Mouse (Mus musculus): ENCODE data around the gene Tenm2.
A peak's percentile ranks its signal among the peaks of the same experiment; 100 is the strongest.

Tenm2 gene

GRCm38 (mm10) chr11:36277903-36278215, 957.9 kb downstream of the Tenm2 start:
- no peak for DNase-seq (ENCODE audit: low spot score in 2 of 2)

DNA sequence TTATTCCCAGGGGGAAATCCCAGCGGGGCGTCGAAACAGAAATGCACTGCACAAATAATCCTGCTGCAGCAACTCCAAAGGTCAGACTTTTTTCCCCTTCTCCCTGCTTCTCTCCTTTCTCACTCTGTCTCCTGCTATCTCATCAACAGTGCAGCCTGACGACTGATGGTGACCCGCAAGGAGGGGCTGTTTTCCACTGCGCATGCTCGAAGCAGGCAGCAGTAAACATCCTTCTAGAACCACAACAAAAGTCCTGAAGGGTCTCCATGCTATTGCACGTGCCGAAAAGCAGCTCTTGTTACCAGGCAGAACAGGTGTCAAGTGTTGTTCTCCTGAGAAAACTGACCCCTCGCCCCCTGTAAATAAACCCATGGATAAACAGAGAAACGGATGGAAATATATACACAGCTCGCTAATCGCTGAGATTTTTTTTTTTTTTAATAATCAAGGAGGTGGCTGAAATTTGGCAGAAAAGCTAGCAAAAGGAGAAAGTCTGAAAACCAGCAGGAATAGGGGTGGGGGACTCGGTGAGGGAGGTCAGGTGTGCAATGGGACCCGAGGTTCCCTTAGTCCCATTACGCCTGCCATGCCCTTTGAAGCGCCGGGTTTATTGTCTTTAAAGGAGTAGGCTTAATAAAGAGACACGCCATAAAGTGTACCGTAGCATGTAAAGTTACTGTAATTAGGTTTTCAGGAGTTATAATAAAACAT, 958.4 kb downstream of the Tenm2 start:
- no peak for DNase-seq (ENCODE audit: low spot score in 2 of 2)

DNA sequence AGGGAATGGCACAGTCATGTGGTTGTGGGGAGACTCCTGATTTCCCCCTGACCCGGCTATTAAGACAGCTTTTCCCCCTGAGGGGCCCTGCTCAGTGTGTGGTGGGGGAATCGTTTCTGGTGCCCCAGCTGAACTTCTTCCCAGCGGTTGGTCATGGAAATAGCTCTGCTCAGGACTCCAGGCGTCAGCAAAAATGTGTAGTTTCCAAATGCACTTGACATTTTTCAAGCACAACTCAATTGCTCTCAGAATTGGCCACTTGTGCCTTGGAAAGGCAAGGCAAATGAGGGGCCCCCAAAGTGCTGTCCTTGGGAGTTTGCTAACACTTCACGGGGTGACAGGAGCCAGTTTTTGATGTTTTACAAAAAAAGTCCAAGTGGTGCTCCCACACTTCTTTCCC, 959.7 kb downstream of the Tenm2 start:
- no peak for DNase-seq (ENCODE audit: low spot score in 2 of 2)

DNA sequence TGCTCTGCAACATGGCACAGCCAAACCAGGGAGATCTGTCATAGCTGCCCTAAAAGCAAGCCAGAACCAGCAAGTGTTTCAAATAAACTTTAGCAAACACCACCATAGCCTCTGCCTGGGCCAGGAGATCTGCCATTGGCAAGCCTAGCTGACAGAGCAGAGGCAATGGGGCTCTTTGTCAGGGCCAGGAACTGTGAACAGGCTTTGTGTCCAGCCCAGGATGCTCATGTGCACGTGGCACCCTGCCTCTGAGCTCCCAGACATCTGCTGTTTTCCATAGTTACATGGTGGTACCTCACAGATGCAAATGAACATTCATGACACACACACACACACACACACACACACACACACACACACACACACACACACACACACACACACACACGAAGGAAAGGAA, 963.6 kb downstream of the Tenm2 start:
- DNase-seq (ENCODE audit: low spot score in 2 of 2) = no peak

DNA sequence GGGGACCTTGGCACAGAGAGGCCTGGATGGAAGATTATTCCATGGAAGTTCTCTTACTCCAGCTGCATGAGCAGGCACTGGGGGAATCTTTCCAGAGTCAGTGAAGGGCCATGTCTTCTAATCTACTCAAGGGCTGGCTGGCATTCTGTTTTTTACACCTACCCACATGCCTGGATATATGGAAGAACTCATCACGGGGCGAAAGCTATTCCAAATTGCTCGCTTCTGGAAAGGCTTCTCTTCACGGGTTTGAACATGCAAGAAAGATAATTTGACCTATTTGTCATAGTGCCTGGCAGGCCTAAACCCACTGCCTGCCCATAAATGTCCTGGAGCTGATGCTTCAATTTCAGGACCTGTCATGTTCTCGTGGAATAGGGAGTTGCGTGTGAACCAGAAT, 965.8 kb downstream of the Tenm2 start:
- no peak for DNase-seq (ENCODE audit: low spot score in 2 of 2)

- no peak for DNase-seq (ENCODE audit: low spot score in 2 of 2)
Observed at GRCm38 (mm10) chr11:36264776-36265466, 970.8 kb downstream of the Tenm2 start.

- DNase-seq (ENCODE audit: low spot score in 2 of 2) = no peak
Observed at GRCm38 (mm10) chr11:36263840-36264239, 971.9 kb downstream of the Tenm2 start.

DNA sequence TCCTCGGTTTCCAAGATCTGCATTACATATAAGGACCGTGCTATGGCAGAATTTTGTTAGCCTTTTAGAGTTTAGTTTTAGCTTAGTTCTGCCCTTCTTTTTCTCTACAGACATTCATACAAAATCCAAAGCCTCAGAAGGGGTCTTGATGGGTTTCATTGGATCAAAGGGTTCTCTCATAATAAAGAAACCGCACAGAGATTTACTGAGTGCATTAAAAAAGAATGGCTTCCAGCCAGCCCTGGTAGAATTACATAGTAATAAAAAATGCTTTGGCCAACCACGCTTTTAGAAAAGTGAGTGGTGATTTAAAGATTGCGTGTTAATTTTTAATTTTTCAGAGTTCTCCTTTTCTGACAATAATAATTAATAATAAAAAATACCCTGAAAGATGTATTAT, 978.6 kb downstream of the Tenm2 start:
- no peak for DNase-seq (ENCODE audit: low spot score in 2 of 2)

- DNase-seq (ENCODE audit: low spot score in 2 of 2) = peak in 1 of 2 experiments; percentile 21
Observed at GRCm38 (mm10) chr11:36256747-36257146, 979.0 kb downstream of the Tenm2 start.

GRCm38 (mm10) chr11:36254019-36254418, 981.7 kb downstream of the Tenm2 start:
- DNase-seq (ENCODE audit: low spot score in 2 of 2) = no peak

GRCm38 (mm10) chr11:36250111-36250510, 985.7 kb downstream of the Tenm2 start:
- no peak for DNase-seq (ENCODE audit: low spot score in 2 of 2)

DNA sequence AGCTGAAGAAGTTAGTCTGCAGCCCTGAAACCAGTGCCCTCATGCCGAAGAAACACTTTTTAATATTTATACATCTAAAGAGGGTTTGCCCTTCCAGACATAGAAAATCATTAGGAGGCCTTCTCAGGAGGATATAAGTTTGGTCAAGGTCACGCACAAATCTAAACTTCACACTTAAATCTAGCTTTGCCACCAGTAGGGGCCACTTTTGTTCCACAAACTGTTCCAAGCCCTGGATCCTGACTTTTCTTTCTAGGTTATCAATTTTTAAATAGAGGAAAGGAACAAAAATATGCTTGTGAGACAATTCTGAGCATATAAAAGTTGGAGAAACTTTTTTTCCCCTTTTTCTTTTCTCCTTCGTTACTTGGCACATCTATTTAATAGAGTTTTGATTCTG, 989.6 kb downstream of the Tenm2 start:
- no peak for DNase-seq (ENCODE audit: low spot score in 2 of 2)

DNA sequence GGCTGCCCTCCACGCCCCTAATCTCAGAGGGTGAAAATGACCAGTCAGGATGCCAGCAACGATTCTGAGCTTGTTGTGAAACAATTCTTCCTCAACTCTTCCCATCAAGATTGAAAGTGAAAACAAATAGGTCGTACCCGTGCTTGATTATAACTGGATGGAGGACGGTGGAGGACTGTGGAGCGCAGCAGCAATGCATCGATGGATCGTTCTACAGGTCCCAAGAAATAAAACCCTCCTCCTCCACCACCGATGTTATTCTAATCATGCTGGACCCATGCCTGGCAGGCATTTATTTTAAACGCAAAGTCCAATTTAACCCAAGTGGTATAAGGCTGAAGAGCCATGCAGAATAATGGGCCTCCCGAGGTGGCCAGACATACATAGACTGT, 991.3 kb downstream of the Tenm2 start:
- DNase-seq (ENCODE audit: low spot score in 2 of 2) = no peak

GRCm38 (mm10) chr11:36243747-36244490, 991.8 kb downstream of the Tenm2 start:
- DNase-seq (ENCODE audit: low spot score in 2 of 2) = peak; percentile 44 to 63

DNA sequence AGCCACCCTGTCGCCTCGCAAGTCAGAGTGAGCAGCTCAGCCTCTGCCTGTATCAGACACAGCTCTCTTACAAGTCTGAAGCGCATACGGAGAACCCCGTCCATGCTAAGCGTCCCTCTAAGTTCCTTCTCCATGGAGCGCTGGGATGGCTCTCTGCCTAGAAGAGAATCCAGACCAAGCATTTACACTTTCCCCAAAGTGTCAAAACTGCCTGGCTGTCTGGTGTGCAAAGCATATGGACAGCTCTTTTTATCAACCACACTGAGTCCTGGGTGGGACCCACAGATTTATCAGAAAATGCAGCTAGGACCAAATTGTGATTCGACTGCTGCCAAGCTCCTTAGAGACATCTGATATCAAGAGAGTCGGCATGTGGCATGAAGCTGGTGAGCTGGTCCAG, 996.9 kb downstream of the Tenm2 start:
- DNase-seq (ENCODE audit: low spot score in 2 of 2) = peak in 1 of 2 experiments; percentile 53

- no peak for DNase-seq (ENCODE audit: low spot score in 2 of 2)
Observed at GRCm38 (mm10) chr11:36228654-36229053, 1007.1 kb downstream of the Tenm2 start.

- DNase-seq (ENCODE audit: low spot score in 2 of 2) = peak in 1 of 2 experiments; percentile 20
Observed at GRCm38 (mm10) chr11:36228196-36228595, 1007.6 kb downstream of the Tenm2 start.

GRCm38 (mm10) chr11:36226061-36226460, 1009.7 kb downstream of the Tenm2 start:
- no peak for DNase-seq (ENCODE audit: low spot score in 2 of 2)

GRCm38 (mm10) chr11:36223716-36224439, 1011.9 kb downstream of the Tenm2 start:
- no peak for DNase-seq (ENCODE audit: low spot score in 2 of 2)

- no peak for DNase-seq (ENCODE audit: low spot score in 2 of 2)
Observed at GRCm38 (mm10) chr11:36222071-36222470, 1013.7 kb downstream of the Tenm2 start.

GRCm38 (mm10) chr11:36221271-36221975, 1014.3 kb downstream of the Tenm2 start:
- DNase-seq (ENCODE audit: low spot score in 2 of 2) = peak; percentile 81 to 83

DNA sequence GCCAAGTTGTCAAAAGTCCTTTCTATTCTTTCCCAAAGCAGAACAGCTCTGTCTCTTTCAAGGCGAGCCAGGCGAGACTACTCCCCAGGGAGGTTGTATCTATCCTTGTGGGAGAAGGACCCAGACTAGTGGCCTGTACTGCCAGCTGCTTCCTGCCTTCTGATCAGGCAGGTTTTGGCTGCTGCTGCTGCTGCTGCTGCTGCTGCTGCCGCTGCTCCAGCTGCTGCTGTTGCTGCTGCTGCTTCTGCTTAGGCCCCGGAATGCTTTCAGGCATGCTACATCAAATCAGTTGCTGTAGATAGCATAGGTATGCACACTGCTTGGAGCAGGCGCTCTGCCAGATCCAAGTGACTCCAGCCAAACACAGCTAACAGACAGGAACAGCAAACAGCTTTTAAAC, 1015.1 kb downstream of the Tenm2 start:
- no peak for DNase-seq (ENCODE audit: low spot score in 2 of 2)

All from frontal cortex, postnatal 36 days (tissue).